ENCODE assay signal across 11 mouse cellular contexts in genomic region chr16:67182958-67183357, GRCm38 (mm10).
"Had no signal": no experiment of that assay in that cellular context is flagged by ENCODE, and none has a peak within 500 bp of the region (broad histone marks: within the 10 kb centered on the region; RNA-seq: fewer than 3 reads in every experiment).

No protein-coding gene starts in this region.

- H3K27ac ChIP-seq: limb, embryonic 13.5 days; liver, embryonic 14.5 days; neural tube, embryonic 13.5 days; stomach, postnatal 0 days had no signal

- ATAC-seq: intestine, postnatal 0 days; lung, postnatal 0 days had no signal

- H3K36me3 ChIP-seq: limb, embryonic 13.5 days; neural tube, embryonic 13.5 days had no signal

- H3K4me3 ChIP-seq: limb, embryonic 13.5 days; neural tube, embryonic 13.5 days had no signal

- H3K9ac ChIP-seq: limb, embryonic 13.5 days; liver, embryonic 14.5 days; neural tube, embryonic 13.5 days had no signal

- DNase-seq: kidney, postnatal 10 days; left cerebral cortex, postnatal 4 days; lung, adult 2 months; lung, postnatal 36 days; thymus, postnatal 14 days had no signal

- H3K27me3 ChIP-seq: limb, embryonic 13.5 days; neural tube, embryonic 13.5 days had no signal

- H3K4me1 ChIP-seq: limb, embryonic 13.5 days had no signal

- H3K4me2 ChIP-seq: limb, embryonic 13.5 days; neural tube, embryonic 13.5 days had no signal

- H3K9me3 ChIP-seq: limb, embryonic 13.5 days; neural tube, embryonic 13.5 days had no signal
